Mouse (Mus musculus) T-helper 17 cell (primary cell): ENCODE measurements at regions not wholly inside any gene's neighbourhood (a gene's known extent, or its start where the extent isn't known, plus 50 kb on each side); places are given as distances from the start of the nearest gene placed in this dataset.

Experiments used
- in situ Hi-C, 2 experiments: fragments of 300-600 bp; cut with MboI, MseI; formaldehyde crosslinking; loops; 1 replicate in 1 of 2; 2 replicates in 1 of 2; pipeline ENCODE4 v1.15.1; 2025; ENCODE audit warnings: high pct_unique_total_duplicates in 2 of 2

GRCm38 (mm10) chr12:106479067-106479877 lies 469.2 kb downstream of the Vrk1 start:
- in situ Hi-C loops = no loop called here

DNA sequence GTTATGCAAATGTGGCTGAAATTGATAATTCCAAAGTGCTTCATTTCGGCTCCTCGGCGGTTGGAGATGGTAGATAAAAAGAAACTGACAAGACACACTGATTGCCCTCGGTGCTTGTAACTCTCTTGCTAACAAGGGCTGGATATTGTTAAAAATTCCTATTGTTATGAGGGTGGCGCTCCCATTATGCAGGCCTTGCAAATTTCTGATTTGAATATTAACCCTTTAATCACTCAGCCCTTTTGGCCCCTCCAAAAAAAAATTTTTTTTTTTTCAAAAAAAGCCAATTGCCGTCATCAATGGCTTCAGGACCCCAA lies 469.8 kb downstream of the Vrk1 start:
- in situ Hi-C loops = no loop called here

GRCm38 (mm10) chr12:106480281-106481060 lies 470.4 kb downstream of the Vrk1 start:
- in situ Hi-C loops = no loop called here

DNA sequence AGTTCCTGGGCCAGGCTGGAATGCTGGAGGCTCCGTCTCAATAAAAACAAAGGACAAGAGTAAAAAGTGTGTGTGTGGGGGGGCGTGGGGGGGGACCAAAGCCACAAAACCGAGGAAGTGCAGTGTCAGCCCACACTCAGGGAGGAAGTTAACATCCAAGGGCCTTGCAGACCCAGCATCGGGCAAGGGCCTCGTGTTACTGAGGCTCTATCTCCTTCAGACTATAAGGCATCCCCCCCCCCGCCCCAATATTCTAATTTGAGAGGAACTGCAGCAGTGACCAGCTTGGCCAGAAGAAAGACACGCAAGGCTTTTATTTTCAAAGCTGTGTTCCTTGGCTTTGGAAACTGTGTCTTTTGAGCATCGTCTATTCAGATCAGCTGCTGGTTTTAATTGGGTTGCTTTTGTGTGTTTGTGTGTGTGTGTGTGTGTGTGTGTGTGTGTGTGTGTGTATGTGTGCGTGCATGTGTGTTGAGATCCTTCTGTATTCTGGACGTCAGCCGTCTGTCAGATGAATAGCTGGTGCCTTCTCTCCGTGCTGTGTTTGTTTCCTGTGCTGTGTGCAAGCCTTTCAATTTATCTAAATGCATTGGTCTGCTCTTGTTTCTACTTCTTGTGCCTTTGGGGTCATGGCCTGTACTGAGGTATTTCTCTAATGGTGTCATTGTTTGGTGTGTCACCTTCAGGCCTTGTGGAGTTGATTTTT lies 491.7 kb downstream of the Vrk1 start:
- in situ Hi-C loops = no loop called here

GRCm38 (mm10) chr12:106504285-106504684 lies 494.3 kb downstream of the Vrk1 start:
- in situ Hi-C loops = no loop called here

- in situ Hi-C loops = no loop called here
Measured at GRCm38 (mm10) chr12:106514057-106514456, 504.0 kb downstream of the Vrk1 start.

GRCm38 (mm10) chr12:106515257-106515788 lies 505.3 kb downstream of the Vrk1 start:
- in situ Hi-C loops = no loop called here

DNA sequence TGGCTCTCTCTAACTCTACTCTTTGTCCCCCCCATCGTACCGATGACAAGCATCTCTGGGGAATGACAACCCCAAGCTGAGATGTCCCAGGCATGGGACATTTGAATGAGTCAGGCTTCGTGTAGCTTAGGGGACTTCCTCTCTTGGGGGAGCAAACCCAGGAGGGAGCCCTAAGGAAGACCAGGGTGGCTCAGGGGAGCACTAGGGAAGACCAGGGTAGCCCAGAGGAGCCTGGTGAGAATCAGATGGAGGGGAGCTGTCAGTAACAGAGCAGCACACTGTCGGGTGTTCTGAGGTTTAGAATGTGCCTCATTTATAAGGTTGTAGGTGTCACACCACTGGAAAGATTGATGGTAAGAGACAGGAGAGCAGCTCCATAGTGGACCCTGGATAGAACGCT lies 509.1 kb downstream of the Vrk1 start:
- in situ Hi-C loops = no loop called here

GRCm38 (mm10) chr12:106524411-106524810 lies 514.4 kb downstream of the Vrk1 start:
- in situ Hi-C loops = no loop called here

DNA sequence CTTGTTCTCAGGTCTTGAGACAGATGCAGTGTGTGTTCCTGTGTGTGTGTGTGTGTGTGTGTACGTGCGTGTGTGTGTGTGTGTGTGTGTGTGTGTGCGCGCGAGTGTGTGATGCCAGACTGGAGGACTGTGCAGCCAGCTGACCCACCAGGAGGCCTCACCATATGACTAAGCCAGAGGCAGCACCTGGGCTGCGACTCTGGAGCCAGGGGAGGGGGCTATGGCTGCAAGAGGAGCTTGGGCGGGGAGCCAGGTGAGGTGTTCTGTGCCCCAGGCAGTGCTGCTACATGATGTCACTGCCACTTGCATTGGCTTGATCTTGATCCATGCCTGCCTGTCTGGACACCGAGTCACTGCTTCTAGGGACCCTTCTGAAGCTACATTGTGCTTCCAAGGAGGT lies 517.1 kb downstream of the Vrk1 start:
- in situ Hi-C loops = no loop called here

- in situ Hi-C loops = no loop called here
Measured at GRCm38 (mm10) chr12:106527699-106528434, 517.8 kb downstream of the Vrk1 start.

GRCm38 (mm10) chr12:106528521-106528920 lies 518.5 kb downstream of the Vrk1 start:
- in situ Hi-C loops = no loop called here

DNA sequence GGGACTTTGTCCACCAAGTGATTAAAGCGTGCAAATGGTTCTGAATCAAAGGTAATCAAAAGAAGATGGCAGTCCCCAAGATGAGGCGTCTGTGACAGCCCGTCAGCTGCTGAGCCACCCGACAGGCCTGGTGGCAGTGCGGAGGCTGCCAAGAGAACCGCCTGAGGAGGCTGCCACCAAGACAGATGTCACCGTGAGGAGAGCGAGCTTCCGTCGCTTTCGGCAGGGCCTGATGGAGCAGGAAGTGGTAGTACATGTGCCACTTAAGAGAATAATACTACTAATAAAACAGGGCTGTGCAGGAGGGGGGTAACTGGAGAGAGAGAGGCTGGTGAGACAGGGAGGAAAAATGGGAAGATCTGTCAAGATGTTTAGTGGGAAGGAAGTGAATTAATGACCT lies 519.1 kb downstream of the Vrk1 start:
- in situ Hi-C loops = no loop called here

DNA sequence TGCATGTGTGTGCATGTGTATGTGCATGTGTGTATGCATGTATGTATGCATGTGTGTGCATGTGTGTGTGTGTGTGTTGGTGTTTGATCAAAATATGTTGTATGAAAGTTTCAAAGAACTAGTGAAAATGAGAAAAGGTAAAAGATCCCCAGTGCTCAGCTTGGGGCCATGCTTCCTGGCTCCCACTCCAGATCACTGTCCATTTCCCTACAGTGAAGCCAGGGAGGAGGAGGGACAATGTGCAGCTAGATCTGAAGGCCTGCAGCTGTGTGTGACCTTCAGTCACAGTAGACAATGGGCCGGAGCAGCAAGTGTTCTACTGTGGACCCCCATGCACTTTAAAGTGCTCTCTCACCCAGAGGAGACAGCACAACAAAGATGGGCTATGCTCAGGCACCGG lies 525.1 kb downstream of the Vrk1 start:
- in situ Hi-C loops = no loop called here

DNA sequence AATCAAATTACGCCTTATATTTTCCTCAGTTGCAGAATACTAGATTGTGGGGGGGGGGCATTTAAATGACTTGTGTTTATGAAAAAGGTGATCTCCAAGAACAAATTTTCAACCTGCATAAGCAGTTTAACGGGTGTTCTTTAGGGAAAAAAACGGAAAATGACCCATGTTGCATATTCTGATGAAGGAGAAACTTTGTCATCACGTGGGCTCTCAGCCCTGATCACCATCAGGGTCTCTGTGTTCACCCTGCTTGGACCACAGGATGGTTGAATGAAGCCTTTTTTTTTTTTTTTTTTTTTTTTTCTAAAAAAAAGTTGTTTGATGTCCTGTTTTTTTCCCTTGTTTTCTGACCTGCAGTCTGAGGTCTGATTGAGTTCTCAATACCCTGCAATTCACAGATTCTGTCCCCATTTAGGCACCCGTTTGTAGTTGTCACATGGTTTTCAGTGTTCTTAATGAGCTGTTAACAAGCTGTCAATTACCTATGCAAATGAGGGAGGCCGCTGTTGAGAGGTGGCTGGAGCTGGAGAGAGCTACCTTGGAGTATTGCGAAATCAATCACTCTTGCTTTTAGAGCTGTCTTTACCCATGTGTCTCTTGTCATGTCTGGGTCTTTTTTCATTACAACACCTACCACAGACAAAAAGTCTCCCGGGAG lies 525.7 kb downstream of the Vrk1 start:
- in situ Hi-C loops = no loop called here

- in situ Hi-C loops = no loop called here
Measured at GRCm38 (mm10) chr12:106536289-106536636, 526.2 kb downstream of the Vrk1 start.

DNA sequence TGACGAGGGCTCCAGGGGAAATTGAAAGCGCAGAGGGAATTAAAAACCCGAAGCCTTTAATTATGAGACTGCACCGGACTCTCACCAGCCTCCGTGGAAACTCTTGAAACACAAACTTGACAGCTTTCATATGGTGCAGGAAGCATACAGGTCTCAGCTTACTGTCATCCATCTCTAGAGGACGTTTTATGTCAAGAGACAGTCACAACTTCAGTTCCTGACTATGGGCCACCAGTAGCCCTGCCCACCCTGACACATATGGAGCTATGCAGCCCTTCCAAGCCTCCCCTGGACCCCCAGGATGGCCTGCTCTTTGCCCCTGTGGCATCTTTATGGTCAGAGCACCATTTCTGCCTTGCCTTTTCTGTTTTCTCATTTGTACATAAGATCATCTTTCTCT lies 530.0 kb downstream of the Vrk1 start:
- in situ Hi-C loops = no loop called here

DNA sequence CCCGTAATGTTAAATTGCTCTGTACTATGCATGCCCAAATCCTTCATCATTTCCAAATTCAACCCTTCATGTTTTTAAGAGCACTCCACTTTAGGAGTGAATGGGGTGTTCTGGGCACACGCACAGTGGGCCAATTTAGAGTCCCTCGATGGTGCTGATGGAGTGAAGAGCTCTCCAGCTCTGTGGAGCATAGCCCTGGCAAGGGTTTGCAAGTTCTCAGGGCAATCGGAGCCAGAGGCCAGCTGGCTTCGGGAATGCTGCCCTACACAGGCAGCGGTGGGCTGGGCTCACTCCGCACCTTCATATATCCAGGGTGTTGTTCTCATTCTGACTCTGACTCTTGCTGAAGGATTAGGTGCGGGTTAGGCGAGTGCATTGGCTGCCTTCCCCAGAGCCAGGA lies 549.5 kb downstream of the Vrk1 start:
- in situ Hi-C loops = no loop called here

DNA sequence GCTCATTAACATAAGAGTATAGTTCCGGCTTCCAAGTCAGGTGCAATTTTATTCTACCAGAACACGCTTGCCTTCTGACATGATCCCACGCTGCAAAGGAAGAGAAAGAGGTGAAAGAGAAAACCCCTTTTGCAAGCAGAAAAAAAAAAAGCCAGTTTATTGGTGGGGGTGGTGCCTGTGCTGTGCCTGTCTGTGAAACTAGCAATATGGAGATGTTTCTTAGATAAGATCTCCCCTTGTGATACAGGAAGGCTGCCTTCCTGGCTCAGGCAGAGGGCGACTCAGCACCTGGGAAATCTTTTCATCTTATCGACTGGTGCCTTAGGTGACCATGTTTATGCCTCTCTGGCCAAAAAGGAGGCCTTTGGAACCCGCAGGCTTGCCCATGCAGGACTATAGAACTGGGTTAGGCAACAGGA lies 555.2 kb downstream of the Vrk1 start:
- in situ Hi-C loops = loop anchor here in 1 of 2 experiments (5.0 kb wide), 1 partner anchor 1962 kb away; no protein-coding TSS in a partner anchor

DNA sequence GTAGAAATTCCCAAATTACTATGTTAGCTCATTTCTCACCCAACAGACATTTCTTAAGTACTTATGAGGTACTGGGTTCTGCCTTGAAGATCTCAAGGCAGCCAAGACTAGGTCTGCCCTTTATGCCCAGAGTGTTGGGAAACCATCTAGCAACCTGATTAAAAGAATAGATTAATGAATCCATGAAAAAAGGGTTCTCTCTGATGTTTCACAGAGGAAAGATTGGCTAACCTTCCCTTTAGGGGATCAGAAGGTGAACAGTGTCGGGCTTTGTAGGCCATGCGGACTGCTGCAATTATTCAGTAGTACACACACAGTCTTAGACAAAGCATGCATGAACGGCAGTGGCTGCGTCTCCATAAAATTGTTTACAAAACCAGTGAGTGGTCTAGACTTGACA lies 556.3 kb downstream of the Vrk1 start:
- in situ Hi-C loops = loop anchor here in 1 of 2 experiments (5.0 kb wide), 1 partner anchor 1961 kb away; no protein-coding TSS in a partner anchor

DNA sequence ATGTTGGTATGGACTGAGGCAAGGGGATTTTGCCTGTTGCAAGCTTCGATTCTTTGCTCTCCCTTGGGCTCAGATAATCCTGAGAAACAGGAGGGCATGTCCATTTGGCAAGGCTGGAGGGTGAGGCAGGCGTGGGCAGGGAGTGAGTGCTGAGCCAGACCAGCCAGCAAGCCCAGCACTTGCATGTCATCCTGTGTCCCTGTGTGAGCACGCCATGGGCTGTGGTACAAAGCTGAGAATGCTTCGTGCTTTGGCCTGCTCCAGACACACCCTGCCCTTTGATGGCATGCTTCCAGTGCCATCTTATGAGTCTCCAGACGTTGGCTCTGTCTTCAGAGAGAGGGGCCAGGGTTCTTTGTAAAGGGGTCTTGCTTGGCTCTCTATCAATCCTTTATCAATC lies 557.1 kb downstream of the Vrk1 start:
- in situ Hi-C loops = loop anchor here in 1 of 2 experiments (5.0 kb wide), 1 partner anchor 1960 kb away; no protein-coding TSS in a partner anchor
